Mouse (Mus musculus) B cell, adult 2 months (primary cell): ENCODE data around the gene Lcat.

ENCODE experiments used
- DNase-seq, 2 experiments: peaks; one replicate each; pipeline ENCODE4 v3.0.0; 2022

Lcat gene

GRCm38 (mm10) chr8:105942542-105942941 lies 640 bp downstream of the Lcat start:
- DNase-seq, result no peak

- no peak for DNase-seq
Observed at GRCm38 (mm10) chr8:105942026-105942425, 1.2 kb downstream of the Lcat start.

- DNase-seq, result no peak
Observed at GRCm38 (mm10) chr8:105938306-105938669, 4.9 kb downstream of the Lcat start, which contains the start of gene Psmb10. TSS of gene Psmb10 (minus strand) at chr8:105938444.

DNA sequence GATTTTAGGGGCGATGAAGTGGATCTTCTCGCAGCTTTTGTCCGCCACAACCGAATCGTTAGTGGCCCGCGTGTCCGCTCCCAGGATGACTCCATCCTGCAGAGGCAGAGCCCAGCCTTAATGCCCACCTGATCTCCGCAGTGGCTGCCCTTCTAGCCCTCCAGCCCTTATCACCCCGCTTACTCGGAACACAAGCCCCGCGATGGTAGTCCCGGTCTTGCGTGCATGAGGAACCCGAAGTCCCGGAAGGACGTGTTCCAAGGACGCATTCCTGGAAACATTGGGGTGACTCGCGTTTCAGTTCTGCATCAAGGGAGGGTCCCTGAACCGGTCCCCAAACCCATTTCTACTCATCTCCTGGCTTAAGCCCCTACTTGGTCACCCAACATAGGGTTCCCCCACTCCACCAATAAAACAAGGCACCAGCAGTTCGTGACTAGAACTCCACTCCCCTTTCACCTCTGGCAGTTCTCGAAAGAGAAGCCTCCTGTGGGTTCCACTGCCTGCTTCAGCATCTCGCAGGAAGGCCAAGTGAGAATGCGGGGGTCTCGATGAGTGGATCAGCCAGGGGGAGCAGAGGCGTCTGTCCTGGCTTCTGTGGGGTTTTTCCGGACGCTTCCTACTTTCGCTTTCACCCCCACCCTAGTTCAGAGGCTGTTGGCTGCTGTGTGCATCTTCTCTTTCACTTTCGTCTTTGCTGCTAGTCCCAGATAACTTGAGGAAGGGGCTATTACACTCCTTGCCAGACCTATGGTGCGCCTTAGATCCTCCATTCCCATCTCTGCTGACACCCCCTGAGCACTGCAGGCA lies 5.5 kb downstream of the Lcat start:
- peak; percentile 73 for DNase-seq

DNA sequence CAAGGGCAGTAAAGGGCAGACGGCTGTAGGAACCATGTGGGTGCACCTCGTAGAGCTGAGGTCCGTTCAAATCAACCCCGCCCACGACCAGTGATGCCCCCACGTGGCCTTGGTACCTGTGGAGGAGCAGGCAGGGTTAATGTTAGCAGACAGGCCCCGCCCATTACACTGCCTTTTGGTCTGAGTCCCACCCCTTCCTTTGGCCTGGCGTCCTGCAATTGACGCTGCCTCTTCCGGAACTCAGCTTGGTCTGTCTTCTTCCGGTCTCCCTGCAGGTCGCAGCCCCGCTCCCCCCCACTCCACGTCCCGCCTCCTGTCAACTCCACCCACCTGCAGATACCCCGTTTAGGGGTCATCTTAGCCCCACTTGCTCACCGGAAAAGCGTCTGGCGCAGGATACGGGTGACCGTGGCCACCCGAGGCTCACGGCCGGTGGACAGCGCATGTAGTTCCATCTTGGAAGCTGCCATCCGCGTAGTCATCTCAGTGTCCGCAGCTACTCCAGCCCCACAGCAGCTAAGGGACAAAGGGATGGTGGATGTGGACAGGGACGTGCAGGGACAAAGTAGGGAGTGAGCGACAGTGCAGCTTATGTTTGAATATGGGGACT lies 6.2 kb downstream of the Lcat start:
- peak; percentile 76 to 77 for DNase-seq

- DNase-seq, result no peak
Observed at GRCm38 (mm10) chr8:105935863-105936603, 7.1 kb downstream of the Lcat start.

DNA sequence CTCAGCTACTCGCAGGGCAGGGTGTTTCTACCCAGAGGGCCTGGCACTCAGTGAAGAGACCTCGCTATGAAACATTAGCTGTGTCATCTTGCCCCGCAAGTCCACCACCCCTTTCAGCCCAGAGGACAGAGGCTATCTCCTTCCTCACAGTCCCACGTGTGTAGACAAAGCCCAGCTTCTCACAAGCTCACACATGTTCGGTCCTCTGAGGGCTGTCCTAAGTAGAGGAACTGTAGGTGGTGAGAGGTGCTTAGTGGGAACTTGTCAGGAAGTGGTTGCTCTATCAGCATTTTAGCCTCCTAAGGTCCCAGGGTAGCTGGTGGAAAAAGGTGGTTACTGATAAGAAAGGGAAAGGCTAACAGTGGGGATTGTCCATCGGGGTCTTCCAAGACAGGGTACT lies 8.1 kb downstream of the Lcat start:
- DNase-seq, result no peak

DNA sequence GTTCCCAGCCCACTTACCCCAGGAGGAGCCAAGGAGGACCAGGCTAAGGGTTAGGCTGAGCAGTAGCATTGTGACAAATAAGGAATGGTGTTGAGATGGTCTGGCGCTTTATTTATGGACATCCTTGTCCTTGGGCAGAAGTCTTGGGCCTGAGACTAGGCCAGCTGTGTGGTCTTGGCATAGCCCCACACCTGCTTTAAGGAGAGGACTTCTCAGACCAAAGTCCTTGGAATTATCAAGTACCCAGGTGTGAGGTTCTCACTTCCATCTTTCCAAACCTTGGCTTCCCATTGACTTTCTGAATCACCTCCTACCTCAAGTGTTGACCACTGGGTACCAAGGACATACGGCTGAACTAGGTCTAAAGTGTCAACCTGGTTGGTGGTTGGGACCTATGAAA lies 9.4 kb downstream of the Lcat start, which contains the start of gene Ctrl:
Gene Ctrl (minus strand): TSS at position 101 of the 400 bp plus-strand sequence.
- DNase-seq, result no peak

DNA sequence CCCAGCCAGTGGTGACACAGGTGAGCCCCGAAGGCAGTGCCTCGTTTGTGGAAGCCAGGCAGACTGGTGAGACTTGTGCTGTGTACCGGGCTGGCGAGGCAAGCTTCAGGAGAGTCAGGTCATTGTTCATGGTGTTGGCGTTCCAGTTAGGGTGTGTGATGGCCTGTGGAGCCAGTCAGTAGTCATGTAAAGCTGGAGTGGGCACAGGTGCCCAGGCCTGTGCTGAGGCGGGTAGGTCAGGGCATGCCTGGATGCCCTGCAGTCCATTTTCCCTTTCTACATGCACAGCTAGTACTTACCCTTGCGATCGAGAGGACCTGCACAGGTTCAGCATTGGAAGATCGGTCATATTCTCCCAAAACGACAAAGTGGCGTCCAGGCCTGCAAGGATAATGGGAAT lies 10.7 kb downstream of the Lcat start:
- no peak for DNase-seq

DNA sequence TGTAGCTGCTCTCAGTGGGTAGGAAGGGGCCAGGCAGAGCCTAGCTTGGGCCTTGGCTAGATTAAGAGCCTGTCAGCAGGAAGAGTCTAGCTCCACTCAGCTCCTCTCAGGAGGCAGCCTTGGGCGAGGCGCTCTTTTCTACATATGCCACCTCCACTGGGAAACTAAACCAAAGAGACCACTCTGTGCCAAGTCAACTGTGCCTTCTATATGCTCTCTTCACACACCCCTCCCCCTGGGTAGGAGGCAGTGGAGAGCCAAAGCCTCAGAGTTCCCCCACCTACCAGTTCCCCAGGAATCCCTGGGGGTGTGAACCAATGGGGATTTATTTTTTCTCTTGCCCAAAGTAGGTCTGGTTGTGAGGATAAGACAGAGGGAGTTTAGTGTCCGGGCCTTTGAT lies 11.9 kb downstream of the Lcat start:
- DNase-seq, result no peak

DNA sequence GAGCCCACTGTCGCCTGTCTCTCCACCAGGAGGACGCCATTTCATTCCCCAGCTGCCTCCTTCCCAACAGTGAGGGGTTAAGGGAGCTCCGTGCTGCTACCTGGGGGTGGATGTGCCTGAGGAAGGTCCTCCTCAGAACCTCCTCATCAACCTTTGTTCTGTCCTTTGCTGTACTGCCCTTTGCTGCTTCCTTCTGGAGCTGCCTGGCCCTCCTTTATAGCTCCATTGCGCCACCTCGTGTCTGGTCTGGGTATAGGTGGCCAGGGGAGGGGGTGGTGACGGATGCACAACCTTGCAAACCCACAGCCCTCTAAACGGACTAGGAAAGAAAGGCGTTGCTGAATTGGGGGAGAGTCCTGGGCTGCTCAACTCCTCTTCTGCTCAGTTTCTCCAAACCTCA lies 12.6 kb downstream of the Lcat start:
- DNase-seq, result peak; percentile 94

- DNase-seq, result no peak
Observed at GRCm38 (mm10) chr8:105925123-105925522, 18.1 kb downstream of the Lcat start.

GRCm38 (mm10) chr8:105919390-105919789 lies 23.8 kb downstream of the Lcat start:
- no peak for DNase-seq

DNA sequence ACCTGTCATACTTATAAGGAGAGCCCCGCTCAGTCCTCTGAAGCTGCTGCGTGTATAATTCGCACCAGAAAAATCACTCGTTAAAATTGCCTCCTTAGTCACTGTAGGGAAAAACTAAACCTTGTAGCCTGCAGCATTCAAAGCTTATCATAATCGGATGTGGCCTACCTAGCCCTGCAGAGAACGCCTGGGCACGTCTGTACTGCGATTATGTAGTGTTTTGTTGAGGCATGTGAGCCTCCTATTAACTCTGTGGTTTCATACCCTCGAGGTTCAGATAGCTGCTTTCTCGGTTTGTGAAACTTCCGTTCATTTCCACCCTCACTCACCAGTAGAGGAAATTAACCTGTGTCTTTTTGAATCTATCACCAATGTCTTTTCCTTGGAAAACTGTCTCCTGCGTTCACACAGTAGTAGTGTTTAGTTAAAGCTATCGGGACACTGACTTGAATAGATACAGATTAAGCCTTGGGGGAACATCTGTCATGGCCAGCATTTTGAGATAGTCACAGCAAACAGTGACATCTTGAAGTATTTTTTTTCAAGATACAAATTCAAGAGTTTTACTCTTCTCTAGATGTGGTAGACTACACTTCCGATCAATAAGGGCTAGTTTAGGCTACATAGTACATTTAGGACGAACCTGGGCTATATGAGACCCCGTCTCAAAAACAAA lies 42.1 kb downstream of the Lcat start:
- peak; percentile 33 to 39 for DNase-seq

DNA sequence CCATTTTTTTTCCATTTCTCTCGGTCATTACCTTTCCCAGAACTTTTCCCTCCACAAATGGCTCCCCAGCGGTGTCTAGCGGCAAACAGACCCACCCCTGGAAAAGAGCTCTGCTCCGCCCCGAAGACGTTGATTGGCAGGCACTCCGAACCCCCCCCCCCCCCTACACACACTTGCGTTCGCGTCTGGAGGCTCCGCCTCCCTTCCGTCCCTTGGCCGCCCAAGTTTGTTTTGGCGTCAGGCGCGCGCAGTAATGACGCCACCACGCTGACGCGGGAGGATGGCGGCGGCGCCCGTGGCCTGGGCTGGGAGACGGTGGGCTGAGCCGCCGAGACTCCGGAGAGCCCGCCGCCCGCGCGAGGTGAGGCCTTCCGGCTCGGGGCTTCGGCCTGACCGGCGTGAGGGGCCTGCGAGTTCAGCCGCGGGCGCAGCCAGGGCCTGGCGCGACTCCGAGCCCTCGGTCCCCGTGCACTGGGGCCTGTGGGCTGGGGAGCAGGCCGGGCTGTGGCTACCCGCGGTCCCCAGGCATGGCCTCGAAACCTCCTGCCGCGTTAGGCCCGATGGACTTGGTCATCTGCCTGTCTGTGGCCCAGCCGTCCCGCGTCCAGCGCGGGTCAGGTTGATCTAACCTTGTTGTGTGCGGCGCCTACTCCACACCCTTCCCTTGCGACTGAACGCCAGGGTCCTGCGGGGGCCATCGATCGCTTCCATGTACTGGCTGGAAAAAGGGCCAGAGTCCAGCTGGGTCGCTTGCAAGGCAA lies 42.8 kb downstream of the Lcat start, which contains the start of gene Pskh1:
Gene Pskh1 (plus strand): TSS at position 262 of the 761 bp plus-strand sequence.
- peak; percentile 94 to 96 for DNase-seq

DNA sequence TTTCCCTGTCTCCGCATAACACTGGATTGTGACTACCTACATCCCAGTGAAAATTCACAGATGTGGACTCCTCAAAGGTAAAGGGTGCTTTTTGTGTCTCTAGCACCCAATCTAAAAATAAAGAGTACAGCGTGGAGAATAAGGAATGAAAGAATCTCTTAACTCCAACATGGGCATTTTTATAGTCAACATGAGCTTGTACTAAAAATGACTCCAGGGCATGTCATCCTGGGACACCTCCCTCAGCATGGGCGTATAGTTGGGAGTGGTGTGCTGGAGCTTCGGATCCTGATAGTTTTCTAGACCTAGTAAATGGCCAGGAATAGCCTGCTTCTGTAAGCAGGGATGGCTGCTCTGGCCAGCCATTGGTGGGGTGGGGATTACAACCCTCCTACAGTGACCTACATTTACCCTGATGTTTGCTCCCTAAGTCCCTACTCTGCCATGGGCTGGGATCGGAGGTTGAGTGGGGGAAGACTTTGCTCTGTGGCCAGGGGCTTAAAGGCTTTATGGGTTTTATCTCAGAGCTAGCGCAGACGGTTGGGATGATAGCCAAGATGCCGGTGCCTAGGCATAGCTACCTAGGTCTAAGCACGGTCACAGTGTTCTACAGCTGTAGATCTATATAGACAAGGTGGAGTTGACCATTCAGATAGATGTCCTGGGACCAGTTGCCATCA lies 45.2 kb downstream of the Lcat start:
- DNase-seq, result no peak

DNA sequence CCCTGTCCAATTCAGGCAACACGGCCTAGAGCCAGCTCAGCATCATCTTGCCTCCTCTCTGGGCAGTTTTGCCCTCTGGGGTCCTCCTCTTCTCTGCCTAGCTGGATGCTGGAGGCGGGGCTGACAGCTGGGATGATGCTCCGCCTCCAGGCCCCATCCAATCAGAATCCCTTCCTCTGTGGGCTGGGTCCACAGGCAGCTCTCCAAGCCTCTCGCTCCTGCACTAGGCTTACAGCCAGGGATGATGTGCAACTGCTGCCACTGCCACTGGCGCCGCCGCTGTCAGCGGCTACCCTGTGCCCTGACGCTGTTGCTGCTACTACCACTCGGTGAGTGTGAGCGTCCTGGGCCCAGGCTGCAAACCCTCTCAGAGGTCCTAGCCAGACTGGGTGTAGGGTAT lies 49.8 kb downstream of the Lcat start, which contains the start of gene Nrn1l:
Gene Nrn1l (plus strand): TSS at position 229 of the 400 bp plus-strand sequence.
- no peak for DNase-seq

- peak; percentile 43 to 45 for DNase-seq
Observed at GRCm38 (mm10) chr8:105892432-105892831, 50.8 kb downstream of the Lcat start.

GRCm38 (mm10) chr8:105890870-105891269 lies 52.3 kb downstream of the Lcat start:
- DNase-seq, result no peak

DNA sequence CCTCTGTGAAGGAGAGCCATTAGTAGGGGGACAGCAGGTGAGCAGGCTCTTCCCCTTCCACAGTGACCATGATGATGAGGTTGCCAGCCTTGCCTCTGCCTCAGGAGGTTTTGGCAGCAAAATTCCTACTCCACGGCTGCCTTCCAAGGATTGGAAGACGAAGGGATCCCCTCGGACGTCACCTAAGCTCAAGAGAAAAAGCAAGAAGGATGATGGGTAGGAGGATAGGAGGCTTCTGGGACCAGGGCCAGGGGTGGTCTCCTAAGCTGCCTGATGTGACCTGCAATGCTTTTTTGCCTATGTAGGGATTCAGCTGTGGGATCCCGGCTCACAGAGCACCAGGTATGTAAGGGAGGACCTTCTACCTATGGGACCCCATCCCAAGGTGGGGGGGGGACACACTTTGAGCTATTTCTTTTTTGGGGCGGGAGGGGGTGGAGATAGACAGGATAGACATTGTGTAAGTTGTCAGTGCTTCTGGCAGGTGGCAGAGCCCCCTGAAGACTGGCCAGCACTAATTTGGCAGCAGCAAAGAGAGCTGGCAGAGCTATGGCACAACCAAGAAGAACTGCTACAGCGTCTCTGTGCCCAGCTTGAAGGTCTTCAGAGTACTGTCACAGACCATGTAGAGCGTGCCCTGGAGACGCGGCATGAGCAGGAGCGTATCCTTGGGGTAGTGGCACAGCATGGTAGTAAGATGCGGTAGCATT lies 53.3 kb downstream of the Lcat start:
- no peak for DNase-seq
